Mouse (Mus musculus) ovary, adult 18-20 months (tissue): ENCODE results near the gene Sod2.
"Not testable (repeated sequence)": the region's sequence is repeated elsewhere in the genome, so short reads cannot be mapped to it uniquely, and the experiment has no call there.

Experiments used
- DNase-seq: peaks from one replicate; pipeline ENCODE4 v3.0.0; 2022; ENCODE audit warnings: low spot score, mixed read lengths

The Sod2 gene

DNA sequence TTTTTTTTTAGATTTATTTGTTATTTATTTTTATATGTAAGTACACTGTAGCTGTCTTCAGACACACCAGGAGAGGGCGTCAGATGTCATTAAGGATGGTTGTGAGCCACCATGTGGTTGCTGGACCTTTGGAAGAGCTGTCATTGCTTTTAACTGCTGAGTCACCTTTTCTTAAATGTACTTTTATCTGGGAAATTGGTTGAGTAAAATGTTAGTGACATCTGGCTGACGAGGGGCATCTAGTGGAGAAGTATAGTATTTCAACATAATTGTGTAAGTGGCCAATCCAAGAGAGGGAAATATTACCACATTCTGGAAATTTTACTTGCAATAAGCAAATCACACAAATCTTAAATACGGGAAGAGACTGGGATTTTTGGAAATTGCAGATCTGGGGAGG, 3.2 kb downstream of the Sod2 start:
- no peak for DNase-seq

DNA sequence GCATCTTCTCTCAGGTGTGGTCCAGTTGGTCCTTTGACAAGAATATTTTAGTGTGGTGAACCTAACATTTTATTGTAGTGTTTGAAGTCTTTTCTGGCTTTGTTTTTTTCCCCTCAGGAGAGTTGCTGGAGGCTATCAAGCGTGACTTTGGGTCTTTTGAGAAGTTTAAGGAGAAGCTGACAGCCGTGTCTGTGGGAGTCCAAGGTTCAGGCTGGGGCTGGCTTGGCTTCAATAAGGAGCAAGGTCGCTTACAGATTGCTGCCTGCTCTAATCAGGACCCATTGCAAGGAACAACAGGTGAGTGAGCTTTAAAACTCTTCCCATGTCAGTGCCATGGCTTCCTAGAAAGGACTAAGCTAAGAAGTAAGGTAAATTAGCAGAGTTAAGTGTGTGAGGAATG, 6.7 kb downstream of the Sod2 start:
- no peak for DNase-seq

DNA sequence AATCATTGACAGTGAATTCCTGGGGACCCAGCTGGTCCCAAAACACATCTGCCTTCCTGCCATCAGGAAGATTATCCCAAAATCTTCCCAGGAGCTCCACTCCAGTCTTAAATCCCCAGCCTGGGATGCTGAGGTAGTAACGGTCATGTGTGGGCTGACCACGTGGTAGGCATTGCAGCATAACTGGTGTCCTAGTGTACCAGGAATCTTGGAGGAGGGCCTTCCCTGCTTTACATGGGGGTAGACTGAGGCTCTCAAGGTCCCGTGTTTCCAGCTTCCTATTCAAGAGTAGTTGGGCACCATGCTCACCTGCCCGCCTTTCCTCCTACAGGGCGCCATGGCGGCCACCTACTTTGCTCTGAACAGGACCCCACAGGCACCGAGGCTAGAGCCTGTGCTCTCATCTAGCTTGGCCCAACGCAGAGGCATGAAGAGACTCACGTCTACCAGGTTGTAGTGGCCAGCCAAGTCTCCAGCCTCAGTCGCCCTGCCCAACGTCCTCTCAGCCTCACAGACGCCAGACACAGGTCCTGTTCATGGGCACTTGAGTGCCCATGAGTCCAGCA, 30.1 kb downstream of the Sod2 start:
- not testable (repeated sequence) for DNase-seq

DNA sequence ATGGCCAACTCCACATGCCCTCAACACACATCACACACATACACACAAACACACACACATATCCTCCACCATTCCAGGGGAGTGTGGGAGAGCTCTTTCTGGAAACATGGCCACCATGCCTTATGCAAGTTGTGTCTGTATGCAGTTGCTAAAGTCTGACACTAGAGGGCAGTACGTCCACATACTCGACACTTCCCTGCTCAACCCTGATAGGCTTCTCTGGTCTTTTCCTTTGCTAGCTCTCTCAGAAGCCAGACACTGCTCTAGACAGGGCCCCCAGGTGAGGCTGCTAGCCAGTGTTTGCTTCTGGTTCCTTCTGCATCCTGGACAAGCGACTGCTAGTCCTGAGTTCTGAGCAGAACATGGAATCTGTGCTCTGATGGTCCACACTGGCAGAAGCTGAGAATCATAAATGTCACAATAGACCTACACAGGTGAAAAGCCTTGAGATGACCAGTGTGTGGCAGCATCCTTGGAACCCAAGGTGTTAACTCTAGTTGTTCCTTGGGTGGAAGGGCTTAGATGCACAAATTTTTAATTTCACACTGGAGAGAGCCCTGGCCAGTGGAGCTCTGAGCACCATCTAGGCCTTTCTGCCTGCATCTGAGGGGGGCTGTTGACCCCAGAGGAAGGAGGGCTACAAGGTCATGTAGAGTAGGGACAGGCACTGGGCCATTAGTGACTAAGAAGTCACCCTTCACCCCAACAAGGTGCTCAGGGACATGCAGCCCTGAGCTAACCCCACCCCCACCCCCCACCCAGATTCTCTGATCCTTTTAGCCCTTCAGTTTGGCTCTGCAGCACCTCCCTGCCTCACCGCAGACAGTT, 37.4 kb downstream of the Sod2 start:
- peak; percentile 5 for DNase-seq

DNA sequence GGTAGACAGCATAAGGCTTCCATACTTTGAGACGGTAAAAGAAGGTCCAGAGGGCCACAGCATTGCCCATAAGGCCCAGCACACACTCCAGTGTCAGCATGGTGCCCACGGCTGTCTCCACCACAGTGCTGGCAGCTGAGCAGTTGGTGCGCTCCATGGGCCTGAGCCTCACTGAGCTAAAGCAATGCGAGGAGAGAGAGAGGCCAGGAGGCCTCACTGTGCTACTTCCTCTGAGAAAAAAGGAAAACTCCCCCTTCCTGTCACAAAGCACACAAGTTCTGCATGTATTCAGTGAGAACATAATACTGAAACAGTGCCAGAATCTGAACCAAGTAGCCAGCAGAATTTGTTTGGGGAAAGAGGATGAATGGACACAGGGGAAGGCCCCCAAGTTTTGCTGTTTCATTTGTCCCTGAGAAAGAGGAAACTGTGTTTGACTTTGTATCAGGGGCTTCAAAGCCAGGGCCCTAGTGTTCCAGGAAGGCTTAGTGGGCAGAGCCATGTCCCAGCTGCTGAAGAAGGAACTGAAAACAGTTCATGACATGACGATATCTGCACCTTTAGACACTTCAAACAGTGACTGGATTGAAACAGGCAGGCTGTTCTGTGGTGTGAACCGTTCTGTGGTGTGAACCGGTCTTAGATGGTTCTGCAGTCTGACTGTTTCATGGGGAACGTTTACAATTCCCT, 45.6 kb downstream of the Sod2 start, which contains the start of gene Gpr31b:
Gpr31b (minus strand) TSS at position 173 of the 690 bp plus-strand sequence.
- DNase-seq: not testable (repeated sequence)

DNA sequence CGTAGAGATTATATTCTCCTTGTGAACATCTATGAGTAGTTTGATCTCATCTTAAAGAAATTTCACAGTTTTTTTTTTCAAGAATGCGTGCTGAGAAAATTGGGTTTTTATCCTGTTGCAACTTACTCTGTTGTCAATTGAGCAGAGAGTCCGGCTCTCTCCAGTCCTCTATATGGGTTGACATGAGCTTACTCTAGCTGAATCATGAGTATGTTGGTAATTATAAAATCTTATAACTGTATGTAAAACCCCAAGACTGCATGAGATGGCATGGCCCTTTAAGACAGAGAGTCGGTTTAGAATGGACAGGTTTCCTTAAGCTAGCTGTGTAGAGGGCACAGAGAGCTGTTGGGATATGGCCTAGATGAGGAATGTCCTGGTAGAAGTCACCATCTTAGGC, 54.2 kb downstream of the Sod2 start, which contains the start of gene Tcp10b:
Tcp10b (plus strand) TSS at position 301 of the 400 bp plus-strand sequence.
- not testable (repeated sequence) for DNase-seq

DNA sequence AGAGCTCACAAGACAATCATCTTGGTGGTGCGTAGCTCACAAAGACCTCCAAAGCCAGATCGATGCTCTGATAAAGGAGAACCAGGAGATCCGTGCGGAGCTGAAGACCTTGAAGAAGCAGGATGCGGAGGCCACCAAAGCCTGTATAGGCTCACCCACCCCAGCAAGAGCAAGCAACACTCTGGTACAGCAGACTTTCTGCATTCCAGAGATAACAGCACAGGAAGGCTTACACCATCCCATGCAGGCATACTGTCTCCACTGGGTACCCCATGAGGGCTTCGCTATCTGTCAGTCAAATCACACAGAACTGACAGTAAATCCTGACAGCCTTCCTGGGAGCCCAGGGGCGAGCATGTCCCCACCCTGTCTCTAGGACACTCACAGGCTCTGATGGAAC, 56.2 kb downstream of the Sod2 start:
- not testable (repeated sequence) for DNase-seq

DNA sequence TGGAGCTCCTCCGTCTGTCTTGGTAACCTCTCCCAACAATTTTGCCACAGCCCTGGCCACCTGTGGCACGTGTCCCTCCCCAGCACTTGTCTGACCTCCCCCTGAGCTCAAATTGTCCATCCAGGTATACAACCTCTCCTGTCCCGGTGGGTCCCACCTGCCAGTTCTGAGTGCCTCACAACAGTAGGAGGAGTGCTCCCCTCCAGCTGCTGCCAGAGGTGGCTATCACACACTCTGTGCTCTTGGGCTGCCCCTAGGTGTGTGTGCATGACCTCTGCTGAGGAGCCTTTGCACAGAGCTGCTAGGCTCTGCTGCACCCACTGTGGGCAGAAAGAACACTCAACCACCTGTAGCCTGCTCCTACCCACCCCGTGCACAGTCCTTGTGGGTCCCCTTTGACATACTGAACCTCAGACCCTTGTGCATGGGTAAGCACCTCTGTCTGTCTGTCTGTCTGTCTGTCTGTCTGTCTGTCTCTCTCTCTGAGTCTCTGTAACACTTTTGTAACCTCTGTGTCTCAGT, 61.3 kb downstream of the Sod2 start:
- DNase-seq: not testable (repeated sequence)

DNA sequence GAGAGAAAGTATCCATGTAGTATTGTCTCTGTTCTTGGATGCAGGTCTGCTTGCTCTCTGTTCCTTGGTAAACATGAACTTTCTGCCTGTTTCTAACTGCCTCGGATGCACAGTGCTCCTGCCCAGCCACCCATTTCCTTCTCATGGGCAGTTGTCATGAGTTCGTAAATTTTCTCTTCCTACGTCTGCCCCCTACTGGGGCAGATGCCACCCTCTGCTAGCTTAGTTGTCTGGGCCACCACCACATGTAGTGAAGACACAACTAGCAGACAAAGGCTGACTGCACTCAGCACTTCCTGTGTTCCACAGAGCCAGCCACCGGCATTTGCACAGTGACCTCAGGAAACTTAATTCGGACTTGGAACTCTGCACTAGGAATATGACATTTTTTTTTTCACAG, 62.6 kb downstream of the Sod2 start:
- DNase-seq: not testable (repeated sequence)
